Mouse (Mus musculus) midbrain, postnatal 0 days (tissue): ENCODE measurements at regions not wholly inside any gene's neighbourhood (a gene's known extent, or its start where the extent isn't known, plus 50 kb on each side); places are given as distances from the start of the nearest gene placed in this dataset.
A peak's percentile ranks its signal among the peaks of the same experiment; 100 is the strongest.

Source experiments
- ATAC-seq: fragments of 200-750 bp; cut with Nextera tagmentation; 2 replicates; pipeline ENCODE4 v1.8.0; 2017; ENCODE audit warnings: moderate number of reproducible peaks, mild to moderate bottlenecking, moderate TSS enrichment, moderate library complexity; ENCODE audit not compliant: low FRiP score
- DNase-seq: peaks from one replicate; pipeline ENCODE4 v3.0.0-alpha.2; 2015; ENCODE audit warnings: low spot score
- H3K27ac ChIP-seq: fragments of 300-500 bp; sonication (generic); 2 replicates; pipeline ENCODE4 v1.5.1; 2014; ENCODE audit warnings: low read depth, mild to moderate bottlenecking, low read length, mixed read lengths
- H3K27me3 ChIP-seq: fragments of 300-500 bp; sonication (generic); 2 replicates; pipeline ENCODE4 v1.6.1; 2014; ENCODE audit warnings: low read length, control low read depth, mixed read lengths; ENCODE audit not compliant: insufficient read depth
- H3K36me3 ChIP-seq: fragments of 300-500 bp; sonication (generic); 2 replicates; pipeline ENCODE4 v1.6.1; 2014; ENCODE audit warnings: low read length, control low read depth, mixed read lengths; ENCODE audit not compliant: insufficient read depth
- H3K4me1 ChIP-seq: fragments of 300-500 bp; sonication (generic); 2 replicates; pipeline ENCODE4 v1.6.1; 2014; ENCODE audit warnings: mild to moderate bottlenecking, control low read depth, antibody characterized with exemption, low read length, mixed read lengths; ENCODE audit not compliant: insufficient read depth
- H3K4me2 ChIP-seq: fragments of 300-500 bp; sonication (generic); 2 replicates; pipeline ENCODE4 v1.6.1; 2014; ENCODE audit warnings: low read depth, mild to moderate bottlenecking, low read length, mixed read lengths; ENCODE audit not compliant: poor library complexity, severe bottlenecking
- H3K4me3 ChIP-seq: fragments of 300-500 bp; sonication (generic); 2 replicates; pipeline ENCODE4 v1.5.1; 2014; ENCODE audit warnings: low read depth, mild to moderate bottlenecking, low read length, moderate library complexity
- H3K9ac ChIP-seq: fragments of 300-500 bp; sonication (generic); replicated peaks from 2 replicates; pipeline ENCODE4 v1.6.1; 2014; ENCODE audit warnings: mild to moderate bottlenecking, low read length, moderate library complexity, mixed read lengths; ENCODE audit not compliant: poor library complexity, severe bottlenecking
- H3K9me3 ChIP-seq: fragments of 300-500 bp; sonication (generic); 2 replicates; pipeline ENCODE4 v1.6.1; 2016; ENCODE audit warnings: low read length, control low read depth
- CTCF ChIP-seq: IDR thresholded peaks from 2 replicates; pipeline ENCODE4 v1.5.1; 2016; ENCODE audit warnings: antibody characterized with exemption, mild to moderate bottlenecking
- WGBS: fragments of 180-500 bp; shearing (Covaris S2); extraction: QIAGEN DNeasy Blood & Tissue Kit; methylation state at CpG from one replicate; pipeline ENCODE4 v1.1.7; 2014; 5-methylcytosine and 5-hydroxymethylcytosine counted together

- no peak overlapping the region for H3K4me2 ChIP-seq
- no peaks in the 10 kb centered on the region for H3K27me3 ChIP-seq
- 0 out of 2 replicates have a peak overlapping the region, but pooled peaks have one; percentile 38 for H3K27ac ChIP-seq
- no peak overlapping the region for H3K4me3 ChIP-seq
- no peak for DNase-seq
- H3K9ac ChIP-seq, result no peak overlapping the region
- no peaks in the 10 kb centered on the region for H3K9me3 ChIP-seq
- no peaks in the 10 kb centered on the region; the same call in 1 of the 2 replicates for H3K4me1 ChIP-seq
- no peak for ATAC-seq
- 49% methylated on average over 12 of the region's 12 CpGs for WGBS
- no peaks in the 10 kb centered on the region for H3K36me3 ChIP-seq
- TF ChIP-seq CTCF, result no peak
Observed at GRCm38 (mm10) chr4:131405376-131406017, 432.6 kb downstream of the Ptpru start.

GRCm38 (mm10) chr4:131407464-131407863 lies 430.6 kb downstream of the Ptpru start:
- H3K4me1 ChIP-seq, result no peaks in the 10 kb centered on the region
- TF ChIP-seq CTCF, result no peak
- DNase-seq (no peak), ATAC-seq (no peak)
- H3K27me3 ChIP-seq, result no peaks in the 10 kb centered on the region
- H3K9me3 ChIP-seq, result no peaks in the 10 kb centered on the region
- H3K4me2 ChIP-seq, result no peak overlapping the region
- H3K4me3 ChIP-seq, result no peak overlapping the region
- no peak overlapping the region for H3K9ac ChIP-seq
- no peaks in the 10 kb centered on the region for H3K36me3 ChIP-seq
- 59% methylated on average over 3 of the region's 3 CpGs for WGBS
- no peak overlapping the region for H3K27ac ChIP-seq

- no peak for ATAC-seq
- Histone ChIP-seq H3K4me2 (no peak overlapping the region), H3K4me3 (no peak overlapping the region), H3K36me3 (no peaks in the 10 kb centered on the region), H3K27me3 (no peaks in the 10 kb centered on the region), H3K27ac (no peak overlapping the region), H3K9me3 (no peaks in the 10 kb centered on the region), H3K4me1 (no peaks in the 10 kb centered on the region), H3K9ac (no peak overlapping the region)
- no peak for TF ChIP-seq CTCF
- no peak for DNase-seq
- WGBS, result 93% methylated on average over 1 of the region's 1 CpGs
Observed at GRCm38 (mm10) chr4:131408644-131409043, 429.4 kb downstream of the Ptpru start.

- Histone ChIP-seq H3K27ac (no peak overlapping the region), H3K4me1 (no peaks in the 10 kb centered on the region), H3K27me3 (no peaks in the 10 kb centered on the region), H3K4me2 (no peak overlapping the region), H3K4me3 (no peak overlapping the region), H3K9me3 (no peaks in the 10 kb centered on the region), H3K9ac (no peak overlapping the region), H3K36me3 (no peaks in the 10 kb centered on the region)
- peak; percentile 78 for TF ChIP-seq CTCF
- DNase-seq (peak; percentile 57), ATAC-seq (no peak)
- 28% methylated on average over 3 of the region's 3 CpGs for WGBS
Observed at GRCm38 (mm10) chr4:131409805-131410204, 428.3 kb downstream of the Ptpru start.

GRCm38 (mm10) chr4:131411936-131412335 lies 426.2 kb downstream of the Ptpru start:
- WGBS, result 47% methylated on average over 4 of the region's 4 CpGs
- Histone ChIP-seq H3K4me3 (no peak overlapping the region), H3K9me3 (no peaks in the 10 kb centered on the region), H3K36me3 (no peaks in the 10 kb centered on the region), H3K27me3 (no peaks in the 10 kb centered on the region), H3K9ac (no peak overlapping the region), H3K4me1 (no peaks in the 10 kb centered on the region), H3K27ac (no peak overlapping the region), H3K4me2 (no peak overlapping the region)
- ATAC-seq (no peak), DNase-seq (no peak)
- TF ChIP-seq CTCF, result no peak

- no peaks in the 10 kb centered on the region for H3K36me3 ChIP-seq
- WGBS, result 80% methylated on average over 6 of the region's 6 CpGs
- no peak for DNase-seq
- ATAC-seq, result no peak
- TF ChIP-seq CTCF, result no peak
- no peak overlapping the region for H3K27ac ChIP-seq
- H3K4me2 ChIP-seq, result no peak overlapping the region
- no peak overlapping the region for H3K4me3 ChIP-seq
- H3K9me3 ChIP-seq, result no peaks in the 10 kb centered on the region
- no peaks in the 10 kb centered on the region for H3K4me1 ChIP-seq
- H3K27me3 ChIP-seq, result no peaks in the 10 kb centered on the region
- H3K9ac ChIP-seq, result no peak overlapping the region
Observed at GRCm38 (mm10) chr4:131413380-131413779, 424.7 kb downstream of the Ptpru start.
